Mouse (Mus musculus) liver, adult 2 months (tissue): ENCODE data around the gene Fto.

Experiments
- CTCF ChIP-seq: fragments of 200-500 bp; IDR thresholded peaks from 2 replicates; pipeline ENCODE4 v1.5.1; 2011; ENCODE audit warnings: low read depth, low read length, control low read depth
- POLR2A ChIP-seq: fragments of 200-500 bp; IDR thresholded peaks from 2 replicates; pipeline ENCODE4 v1.6.1; 2011; ENCODE audit warnings: low read length, control low read depth; ENCODE audit not compliant: insufficient read depth; ENCODE audit errors: extremely low read depth

GRCm38 (mm10) chr8:91557041-91557587 is 243.8 kb downstream of the Fto start:
- TF ChIP-seq CTCF (no peak), POLR2A (no peak)
